Mouse (Mus musculus) lung, embryonic 15.5 days (tissue): ENCODE results near the gene Tjap1. TPM values are rescaled to one million over a fixed set of nuclear protein-coding genes. Genes with fewer than 3 reads are reported as not detected.

Experiments used
- ATAC-seq: fragments of 200-750 bp; cut with Nextera tagmentation; 2 replicates; pipeline ENCODE4 v1.8.0; 2017; ENCODE audit warnings: moderate number of reproducible peaks, borderline replicate concordance; ENCODE audit not compliant: low FRiP score, low TSS enrichment; ENCODE audit errors: extremely low read depth
- H3K27ac ChIP-seq: fragments of 300-500 bp; sonication (generic); 2 replicates; pipeline ENCODE4 v1.5.1; 2015; ENCODE audit warnings: moderate library complexity, mild to moderate bottlenecking, inconsistent platforms
- H3K27me3 ChIP-seq: fragments of 300-500 bp; sonication (generic); 2 replicates; pipeline ENCODE4 v1.6.1; 2015; ENCODE audit warnings: inconsistent platforms
- H3K36me3 ChIP-seq: fragments of 300-500 bp; sonication (generic); 2 replicates; pipeline ENCODE4 v1.6.1; 2015; ENCODE audit warnings: inconsistent platforms
- H3K4me1 ChIP-seq: fragments of 300-500 bp; sonication (generic); 2 replicates; pipeline ENCODE4 v1.6.1; 2015; ENCODE audit warnings: inconsistent platforms
- H3K4me2 ChIP-seq: fragments of 300-500 bp; sonication (generic); 2 replicates; pipeline ENCODE4 v1.6.1; 2015; ENCODE audit warnings: inconsistent platforms, mild to moderate bottlenecking, moderate library complexity
- H3K4me3 ChIP-seq: fragments of 300-500 bp; sonication (generic); 2 replicates; pipeline ENCODE4 v1.5.1; 2015; ENCODE audit warnings: mild to moderate bottlenecking, inconsistent platforms
- H3K9ac ChIP-seq: fragments of 300-500 bp; sonication (generic); 2 replicates; pipeline ENCODE4 v1.6.1; 2015; ENCODE audit warnings: inconsistent platforms
- H3K9me3 ChIP-seq: fragments of 300-500 bp; sonication (generic); 2 replicates; pipeline ENCODE4 v1.6.1; 2016; ENCODE audit warnings: inconsistent platforms
- WGBS: fragments of 180-500 bp; shearing (Covaris S2); methylation state at CpG from one replicate; pipeline ENCODE4 v1.1.7; 2015; 5-methylcytosine and 5-hydroxymethylcytosine counted together
- polyA plus RNA-seq: library from polyadenylated mRNA; unstranded; fragments of >200 nt; fragmentation: Nextera tagmentation; extraction: Ambion mirVana; gene quantifications from 2 replicates; pipeline ENCODE4 v1.2.1, GENCODE M21; 2015

The Tjap1 gene
- polyA plus RNA-seq, 1 experiment from 2014 or later: 37.5 TPM

GRCm38 (mm10) chr17:46265918-46266618, 16.8 kb downstream of the Tjap1 start:
- 20% methylated on average over 14 of the region's 14 CpGs for WGBS
- no peak overlapping the region for H3K9ac ChIP-seq
- H3K36me3 ChIP-seq: peaks cover 59% of the 10 kb centered on the region
- no peaks in the 10 kb centered on the region for H3K27me3 ChIP-seq
- H3K9me3 ChIP-seq: no peaks in the 10 kb centered on the region
- H3K4me1 ChIP-seq: peaks cover 17% of the 10 kb centered on the region
- H3K4me2 ChIP-seq: no peak overlapping the region
- no peak overlapping the region for H3K4me3 ChIP-seq
- H3K27ac ChIP-seq: peak overlapping the region; percentile 84
- peak; percentile 77 for ATAC-seq

DNA sequence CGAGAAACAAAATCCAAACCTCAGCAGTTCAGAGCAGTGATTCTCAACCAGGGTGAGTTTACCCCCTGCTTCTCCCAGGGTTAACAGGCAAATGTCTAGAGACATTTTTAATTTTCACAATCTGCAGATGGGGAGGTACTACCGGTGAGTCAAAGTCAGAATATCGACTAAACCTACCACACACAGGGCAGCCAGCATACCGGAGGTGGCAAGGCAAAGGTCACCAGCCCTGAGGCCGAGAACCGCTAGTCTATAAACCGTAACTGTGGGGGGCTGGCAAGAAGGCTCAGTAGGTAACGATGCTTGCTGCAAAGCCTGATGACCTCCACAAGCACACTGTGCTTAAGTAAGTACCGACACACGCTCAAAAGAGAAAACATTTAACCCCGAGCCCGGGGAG, 17.3 kb downstream of the Tjap1 start:
- H3K4me2 ChIP-seq: no peak overlapping the region
- H3K4me1 ChIP-seq: peaks cover 17% of the 10 kb centered on the region
- peak overlapping the region; percentile 84 for H3K27ac ChIP-seq
- no peak overlapping the region for H3K4me3 ChIP-seq
- no peak overlapping the region for H3K9ac ChIP-seq
- no peaks in the 10 kb centered on the region for H3K27me3 ChIP-seq
- no peaks in the 10 kb centered on the region for H3K9me3 ChIP-seq
- ATAC-seq: no peak
- 85% methylated on average over 12 of the region's 12 CpGs for WGBS
- H3K36me3 ChIP-seq: peaks cover 59% of the 10 kb centered on the region

DNA sequence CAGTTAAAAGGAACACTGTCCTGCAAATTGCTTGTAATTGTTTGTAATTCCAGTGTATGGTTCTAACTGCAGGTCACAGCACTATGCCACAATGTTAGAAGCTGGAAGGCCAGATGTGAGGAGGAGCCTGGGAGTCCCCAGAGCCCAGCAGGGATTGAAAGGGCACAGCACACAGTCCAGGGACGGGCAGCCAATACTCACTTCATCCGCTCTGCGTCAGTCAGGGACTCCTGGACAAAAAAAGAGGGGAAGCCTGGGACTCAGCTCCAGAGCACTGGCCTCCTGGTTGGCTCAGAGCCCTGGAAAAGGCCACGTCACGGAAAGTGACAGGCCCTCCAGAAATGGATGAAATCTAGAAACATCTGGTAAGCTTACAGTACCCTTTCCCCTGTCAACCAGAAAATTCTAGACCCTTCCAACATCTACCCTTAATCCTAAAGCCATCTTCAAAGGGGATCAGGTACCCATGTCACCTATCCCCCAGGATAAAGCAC, 20.6 kb downstream of the Tjap1 start:
- H3K4me1 ChIP-seq: peaks cover 9% of the 10 kb centered on the region; the same call in 1 of the 2 replicates
- no peak overlapping the region for H3K9ac ChIP-seq
- WGBS: 83% methylated on average over 5 of the region's 5 CpGs
- no peak overlapping the region for H3K4me2 ChIP-seq
- no peaks in the 10 kb centered on the region for H3K27me3 ChIP-seq
- no peak for ATAC-seq
- no peak overlapping the region for H3K4me3 ChIP-seq
- no peaks in the 10 kb centered on the region for H3K9me3 ChIP-seq
- peaks cover 82% of the 10 kb centered on the region for H3K36me3 ChIP-seq
- no peak overlapping the region for H3K27ac ChIP-seq

DNA sequence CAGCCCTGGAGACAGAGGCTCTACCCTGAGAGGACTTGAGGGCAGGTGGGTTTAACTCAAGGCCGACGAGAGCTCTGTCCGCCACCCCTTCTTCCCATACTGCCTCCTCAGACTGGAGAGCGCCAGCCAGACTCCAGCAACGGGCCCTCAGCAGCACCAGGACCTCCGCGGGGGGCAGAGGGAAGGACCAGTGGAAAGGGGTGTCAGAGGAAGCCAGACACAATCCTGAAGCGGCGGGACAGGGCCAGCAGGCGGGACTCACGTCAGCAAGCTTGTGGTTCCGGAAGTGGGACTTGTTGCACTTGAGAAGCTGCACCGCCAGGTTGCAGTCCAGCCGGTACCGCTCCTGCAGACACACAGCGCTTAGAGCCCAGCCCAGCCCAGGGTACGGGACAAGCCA, 23.2 kb downstream of the Tjap1 start:
- Histone ChIP-seq H3K9me3 (no peaks in the 10 kb centered on the region), H3K36me3 (peaks cover 73% of the 10 kb centered on the region), H3K27ac (no peak overlapping the region), H3K4me3 (no peak overlapping the region), H3K27me3 (peaks cover 14% of the 10 kb centered on the region), H3K9ac (no peak overlapping the region), H3K4me1 (no peaks in the 10 kb centered on the region), H3K4me2 (no peak overlapping the region)
- WGBS: 86% methylated on average over 17 of the region's 17 CpGs
- no peak for ATAC-seq

GRCm38 (mm10) chr17:46258279-46259053, 24.4 kb downstream of the Tjap1 start:
- Histone ChIP-seq H3K4me3 (no peak overlapping the region), H3K4me1 (peaks cover 9% of the 10 kb centered on the region), H3K27ac (no peak overlapping the region), H3K9ac (no peak overlapping the region), H3K4me2 (no peak overlapping the region), H3K36me3 (peaks cover 61% of the 10 kb centered on the region), H3K9me3 (no peaks in the 10 kb centered on the region), H3K27me3 (peaks cover 25% of the 10 kb centered on the region)
- no peak for ATAC-seq
- 87% methylated on average over 30 of the region's 30 CpGs for WGBS

- ATAC-seq: no peak
- H3K4me3 ChIP-seq: no peak overlapping the region
- H3K36me3 ChIP-seq: peaks cover 50% of the 10 kb centered on the region
- no peak overlapping the region for H3K27ac ChIP-seq
- H3K27me3 ChIP-seq: peaks cover 25% of the 10 kb centered on the region
- H3K4me2 ChIP-seq: no peak overlapping the region
- H3K9ac ChIP-seq: no peak overlapping the region
- 22% methylated on average over 6 of the region's 6 CpGs for WGBS
- no peaks in the 10 kb centered on the region for H3K9me3 ChIP-seq
- peaks cover 14% of the 10 kb centered on the region for H3K4me1 ChIP-seq
These were observed 27.7 kb downstream of the Tjap1 start for GRCm38 (mm10) chr17:46255147-46255546.

- under 1% methylated on average over 48 of the region's 54 CpGs for WGBS
- Histone ChIP-seq H3K4me2 (peak overlapping the region; percentile 100), H3K9ac (peak overlapping the region; percentile 44), H3K36me3 (peaks cover 49% of the 10 kb centered on the region), H3K4me1 (peaks cover 20% of the 10 kb centered on the region), H3K27me3 (peaks cover 25% of the 10 kb centered on the region), H3K9me3 (no peaks in the 10 kb centered on the region), H3K4me3 (peak overlapping the region; percentile 65), H3K27ac (no peak overlapping the region)
- ATAC-seq: peak; percentile 16; the same call in 1 of the 2 replicates
These were observed 28.7 kb downstream of the Tjap1 start for GRCm38 (mm10) chr17:46254106-46254505.

DNA sequence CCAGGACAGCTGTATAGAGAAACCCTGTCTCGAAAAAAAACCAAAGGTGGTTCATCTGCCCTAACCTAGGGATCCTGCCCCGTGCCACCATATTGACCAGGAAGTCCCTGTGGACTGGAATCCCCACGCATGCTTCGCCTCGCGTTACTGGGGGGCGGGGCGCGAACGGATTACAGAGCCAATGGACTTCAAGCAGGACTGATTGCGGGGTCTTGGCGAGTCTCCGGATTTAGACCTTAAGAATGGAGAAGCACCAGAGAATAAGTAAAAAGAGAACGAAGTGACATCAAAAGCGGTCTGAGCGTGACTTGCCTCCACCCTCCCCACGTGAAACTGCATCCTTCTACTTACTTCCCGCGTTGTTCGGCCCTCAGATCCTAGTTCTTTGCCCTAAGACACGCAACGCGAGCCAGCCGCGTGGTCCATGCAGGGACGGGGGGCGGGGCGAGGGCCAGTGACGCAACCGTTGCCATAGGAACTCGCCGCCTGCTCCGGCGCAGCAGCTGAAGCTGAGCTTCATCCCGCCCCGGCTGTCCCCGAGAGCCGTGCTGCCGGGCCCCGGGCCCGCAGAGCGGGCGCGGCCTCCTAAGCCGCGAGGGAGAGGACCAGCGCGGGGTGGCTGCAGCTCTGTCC, 29.3 kb downstream of the Tjap1 start, which contains the start of gene Lrrc73:
TSS of gene Lrrc73 (plus strand) at position 80 of the 633 bp plus-strand sequence.
- H3K27me3 ChIP-seq: peaks cover 25% of the 10 kb centered on the region
- H3K4me1 ChIP-seq: peaks cover 26% of the 10 kb centered on the region
- H3K9me3 ChIP-seq: no peaks in the 10 kb centered on the region
- WGBS: 1% methylated on average over 46 of the region's 48 CpGs
- H3K9ac ChIP-seq: peak within 1 kb of the TSS; percentile 44
- peak within 1 kb of the TSS; percentile 65 for H3K4me3 ChIP-seq
- peaks cover 44% of the 10 kb centered on the region for H3K36me3 ChIP-seq
- no peak within 1 kb of the TSS for H3K27ac ChIP-seq
- peak within 1 kb of the TSS; percentile 100 for H3K4me2 ChIP-seq
- peak; percentile 86 for ATAC-seq

DNA sequence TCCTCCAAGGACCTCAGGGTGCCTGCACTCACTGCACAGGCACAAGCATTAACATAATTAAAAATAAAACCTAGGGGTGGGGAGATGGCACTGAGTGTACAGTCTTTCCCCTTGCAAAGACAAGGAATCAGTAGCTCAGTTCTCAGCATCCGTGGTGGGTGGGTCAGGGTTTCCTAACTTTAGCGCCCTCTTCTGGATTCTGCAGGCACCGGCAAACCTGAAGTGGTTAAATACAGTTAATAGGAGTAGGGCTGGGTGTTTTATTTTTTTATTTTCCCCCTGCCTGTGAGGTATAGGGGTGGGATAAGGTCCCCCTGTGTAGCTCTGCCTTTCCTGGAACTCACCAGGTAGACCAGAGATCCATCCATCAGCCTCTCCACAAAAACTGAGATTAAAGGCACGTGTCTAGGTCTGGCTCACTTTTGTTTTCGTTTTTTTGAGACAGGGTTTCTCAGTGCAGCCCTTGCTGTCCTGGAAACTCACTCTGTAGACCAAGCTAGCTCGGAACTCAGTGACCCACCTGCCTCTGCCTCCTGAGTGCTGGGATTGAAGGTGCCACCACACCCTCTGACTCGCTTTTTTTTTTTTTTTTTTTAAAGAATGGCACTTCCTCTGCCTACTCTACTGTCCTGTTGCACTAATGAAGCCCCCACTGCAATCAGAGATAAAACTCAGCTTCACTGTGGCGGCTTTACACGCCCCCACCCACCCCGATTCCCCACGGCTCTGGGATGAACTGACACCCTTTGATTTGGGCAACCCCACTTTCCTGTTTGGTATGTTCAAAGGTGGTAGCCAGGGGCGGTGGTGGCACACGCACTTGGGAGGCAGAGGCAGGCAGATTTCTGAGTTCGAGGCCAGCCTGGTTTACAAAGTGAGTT, 30.0 kb downstream of the Tjap1 start:
- H3K9me3 ChIP-seq: no peaks in the 10 kb centered on the region
- peaks cover 36% of the 10 kb centered on the region for H3K36me3 ChIP-seq
- no peak for ATAC-seq
- H3K9ac ChIP-seq: no peak overlapping the region
- peaks cover 27% of the 10 kb centered on the region for H3K4me1 ChIP-seq
- WGBS: 51% methylated on average over 14 of the region's 14 CpGs
- peak overlapping the region; percentile 65 for H3K4me3 ChIP-seq
- H3K4me2 ChIP-seq: peak overlapping the region; percentile 100
- peaks cover 25% of the 10 kb centered on the region for H3K27me3 ChIP-seq
- H3K27ac ChIP-seq: no peak overlapping the region

DNA sequence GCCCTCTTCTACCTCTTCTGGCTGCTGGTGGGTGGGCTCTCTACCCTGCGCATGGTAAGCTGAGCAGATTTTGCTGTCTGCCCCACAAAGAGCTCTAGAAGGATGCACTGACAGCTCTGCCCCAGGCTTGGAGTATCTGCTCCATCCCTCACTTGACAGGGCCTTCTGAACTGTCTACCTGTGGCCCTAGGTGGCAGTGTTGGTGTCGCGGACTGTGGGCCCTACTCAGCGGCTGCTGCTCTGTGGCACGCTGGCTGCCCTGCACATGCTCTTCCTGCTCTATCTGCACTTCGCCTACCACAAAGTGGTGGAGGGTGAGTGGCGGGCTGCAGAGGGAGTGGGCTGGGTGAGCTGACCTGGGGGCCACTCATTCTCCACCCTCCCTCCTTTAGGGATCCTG, 31.7 kb downstream of the Tjap1 start:
- Histone ChIP-seq H3K9me3 (no peaks in the 10 kb centered on the region), H3K4me3 (no peak overlapping the region), H3K4me1 (peaks cover 35% of the 10 kb centered on the region), H3K27ac (no peak overlapping the region), H3K27me3 (peaks cover 25% of the 10 kb centered on the region), H3K36me3 (peaks cover 32% of the 10 kb centered on the region), H3K4me2 (no peak overlapping the region), H3K9ac (no peak overlapping the region)
- ATAC-seq: no peak
- 69% methylated on average over 7 of the region's 7 CpGs for WGBS

DNA sequence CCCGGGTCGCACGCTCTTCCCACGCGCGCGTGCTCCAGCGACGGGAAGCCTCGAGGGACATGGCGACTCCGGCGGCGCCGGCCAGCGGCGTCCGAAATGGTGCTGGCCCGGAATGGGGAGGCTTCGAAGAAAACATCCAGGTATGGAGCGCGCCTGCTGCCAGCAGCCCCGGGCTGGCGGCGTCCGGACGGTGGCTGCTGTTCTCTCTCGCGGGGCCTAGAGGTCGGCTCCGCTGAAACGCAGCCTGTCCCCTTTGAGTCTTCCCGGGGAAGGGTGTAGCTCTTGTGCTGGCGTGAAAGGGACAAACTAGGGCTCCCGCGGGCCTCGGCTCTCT, 34.7 kb downstream of the Tjap1 start:
- Histone ChIP-seq H3K36me3 (peaks cover 61% of the 10 kb centered on the region), H3K4me3 (peak overlapping the region; percentile 87), H3K9ac (peak overlapping the region; percentile 99), H3K9me3 (no peaks in the 10 kb centered on the region), H3K4me1 (peaks cover 33% of the 10 kb centered on the region), H3K27ac (peak overlapping the region; percentile 81), H3K4me2 (peak overlapping the region; percentile 89), H3K27me3 (no peaks in the 10 kb centered on the region)
- peak; percentile 40; the same call in 1 of the 2 replicates for ATAC-seq
- under 1% methylated on average over 37 of the region's 37 CpGs for WGBS
